Mouse (Mus musculus) right cerebral cortex, postnatal 10 days (tissue): ENCODE data around the gene Mlana.

Source experiments
- DNase-seq, 2 experiments: peaks; one replicate each; pipeline ENCODE4 v3.0.0; 2021; ENCODE audit warnings: low spot score in 2 of 2

Mlana gene

GRCm38 (mm10) chr19:29675562-29676078, 22.0 kb upstream of the Mlana start:
- DNase-seq, result no peak

DNA sequence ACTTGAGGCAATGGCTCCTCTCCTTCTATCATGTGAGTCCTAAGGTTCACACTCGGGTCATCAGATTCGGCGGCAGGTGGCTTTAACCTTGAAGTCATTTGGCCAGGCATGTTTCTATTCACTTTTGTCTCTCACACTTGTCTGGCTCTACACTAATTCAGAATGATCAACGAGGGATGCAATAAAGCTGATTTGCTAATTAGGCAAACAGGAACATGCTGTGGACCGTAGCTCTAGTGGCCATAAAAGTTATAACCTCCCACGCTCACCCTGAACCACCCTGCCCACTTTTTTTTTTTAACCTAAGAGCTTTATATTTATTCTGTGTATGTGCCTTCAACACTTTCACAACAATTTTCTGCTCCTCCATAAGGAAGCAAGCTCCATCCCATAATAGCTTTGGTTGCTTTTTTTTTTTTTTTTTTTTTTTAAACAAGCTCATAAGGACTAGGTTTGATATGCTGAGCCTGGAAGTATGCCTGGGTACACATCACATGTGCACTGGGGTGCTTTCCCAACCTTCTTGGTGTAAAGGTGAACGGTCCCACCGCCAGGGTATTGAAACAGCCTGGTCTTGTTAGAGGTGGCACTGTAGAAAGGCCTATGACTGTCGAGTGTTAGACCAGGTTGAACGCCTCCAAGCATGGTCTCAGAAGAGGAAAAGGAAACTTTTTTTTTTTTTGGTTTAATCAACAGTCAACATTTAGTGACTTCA, 21.0 kb upstream of the Mlana start:
- DNase-seq, result no peak

DNA sequence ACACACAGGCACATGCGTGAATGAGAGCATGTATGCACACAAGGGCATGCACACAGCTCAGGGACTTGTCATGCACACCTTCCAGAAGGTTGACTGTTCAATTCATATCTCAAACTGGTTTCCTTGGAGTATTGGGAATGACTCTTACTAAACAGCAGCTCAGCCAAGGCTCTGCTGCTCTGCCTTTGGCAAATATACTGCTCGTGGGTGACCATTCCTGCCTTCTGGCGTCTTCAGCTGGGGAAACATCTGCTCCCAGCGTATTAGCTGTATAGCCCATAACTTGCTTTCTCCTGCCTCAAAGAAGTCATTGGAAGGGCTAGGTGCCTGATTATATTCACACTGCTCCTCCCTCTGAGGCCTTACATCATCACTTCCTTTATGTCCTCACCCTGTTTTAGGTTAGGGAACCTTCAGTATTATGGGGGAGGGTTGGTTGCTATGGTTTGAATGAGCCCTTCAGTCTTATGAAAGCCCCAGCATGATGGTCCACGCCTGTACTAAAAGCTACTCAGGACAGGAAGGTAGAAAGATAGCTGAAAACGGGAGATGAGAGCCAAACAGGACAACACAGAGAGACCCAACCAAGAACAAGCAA, 19.3 kb upstream of the Mlana start:
- no peak for DNase-seq

- no peak for DNase-seq
These were observed 17.2 kb upstream of the Mlana start for GRCm38 (mm10) chr19:29680182-29681152.

GRCm38 (mm10) chr19:29683844-29684540, 13.6 kb upstream of the Mlana start:
- peak; percentile 80 to 88 for DNase-seq

GRCm38 (mm10) chr19:29695071-29695470, 2.6 kb upstream of the Mlana start:
- no peak for DNase-seq

DNA sequence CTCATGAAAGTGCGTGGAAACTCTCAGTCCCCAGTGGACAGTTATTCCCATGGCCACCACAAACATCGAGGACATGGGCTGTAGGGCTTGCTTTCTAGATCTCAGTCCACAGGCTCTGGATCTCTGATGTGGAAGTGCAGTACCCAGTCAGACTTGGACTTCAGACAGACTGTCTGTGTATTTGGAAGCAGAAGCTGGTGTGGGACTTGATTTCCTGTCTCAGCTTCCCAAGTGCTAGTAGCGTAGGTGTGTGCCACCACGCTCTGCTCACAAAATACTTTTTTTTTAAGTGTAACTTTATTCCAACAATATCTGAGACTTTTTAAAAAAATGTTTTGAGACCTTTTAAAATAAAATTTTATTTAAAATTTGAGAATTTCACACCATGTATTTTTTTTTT, 1.3 kb upstream of the Mlana start:
- no peak for DNase-seq

- no peak for DNase-seq
These were observed 784 bp upstream of the Mlana start for GRCm38 (mm10) chr19:29696840-29697239.

GRCm38 (mm10) chr19:29701707-29702106, 4.1 kb downstream of the Mlana start:
- DNase-seq, result no peak

- no peak for DNase-seq
These were observed 6.8 kb downstream of the Mlana start for GRCm38 (mm10) chr19:29704436-29704835.

DNA sequence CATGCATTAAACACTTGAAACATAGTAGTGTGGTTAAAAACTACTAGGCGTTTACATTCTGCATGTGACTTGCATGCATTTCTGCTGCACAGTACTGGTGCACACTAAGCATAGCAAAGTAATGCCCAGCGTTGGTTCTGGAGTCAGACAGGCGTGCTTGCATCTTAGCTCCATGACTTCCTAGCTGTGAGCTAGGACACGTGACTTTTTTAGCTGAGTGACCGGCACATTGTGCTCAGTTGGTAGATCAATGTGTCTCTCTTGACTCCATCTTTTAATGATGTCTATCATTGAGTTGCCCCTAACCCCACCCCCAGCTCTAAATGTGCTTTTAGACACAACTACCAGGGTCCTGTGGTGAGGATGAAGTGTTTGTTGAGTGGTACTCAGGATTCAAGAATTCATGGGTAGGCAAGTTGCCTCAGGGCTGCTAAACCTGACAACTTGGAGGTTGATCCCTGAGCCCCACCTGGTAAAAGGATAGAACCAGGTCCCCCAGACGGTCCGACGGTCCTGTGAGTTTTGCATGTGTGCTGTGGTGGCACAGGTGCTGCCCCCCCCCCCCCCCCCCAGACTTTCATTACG, 9.8 kb downstream of the Mlana start:
- no peak for DNase-seq

DNA sequence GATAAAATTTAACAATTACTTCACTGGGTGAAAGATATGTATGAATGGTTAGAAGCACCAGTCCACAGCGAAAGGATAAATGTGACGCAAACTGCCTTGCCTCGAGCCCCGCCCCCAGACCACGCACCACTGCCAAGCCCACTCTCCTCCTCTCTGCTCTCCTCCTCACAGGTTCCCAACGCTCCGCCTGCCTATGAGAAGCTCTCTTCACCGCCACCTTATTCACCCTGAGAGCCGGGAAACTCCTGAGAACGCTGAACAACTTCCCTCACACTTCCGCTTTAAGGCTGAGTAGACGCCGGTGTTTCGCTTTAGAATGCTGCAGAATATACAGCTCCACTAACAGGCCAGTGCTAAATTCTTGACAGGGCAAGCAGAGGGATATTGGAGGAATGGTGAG, 10.4 kb downstream of the Mlana start:
- no peak for DNase-seq

GRCm38 (mm10) chr19:29708461-29708860, 10.8 kb downstream of the Mlana start:
- no peak for DNase-seq

DNA sequence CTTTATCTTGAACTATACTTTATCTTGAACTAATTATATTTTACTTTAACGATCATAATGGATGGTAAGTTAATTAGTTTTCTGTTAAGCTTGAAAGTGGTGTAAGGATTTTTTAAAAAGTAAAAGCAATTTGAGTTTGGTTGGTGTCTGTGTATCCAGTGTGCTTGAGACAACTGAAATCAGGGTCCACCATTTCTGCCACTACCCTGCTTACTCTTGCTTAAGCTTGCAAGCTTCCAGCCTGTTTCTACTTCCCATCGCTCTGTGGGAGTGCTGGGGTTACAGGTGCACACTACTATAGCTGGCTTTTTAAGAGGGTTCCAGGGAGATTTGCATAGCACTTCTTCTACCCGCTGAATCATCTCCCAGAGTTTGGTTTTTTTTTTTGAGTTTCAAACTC, 11.8 kb downstream of the Mlana start:
- no peak for DNase-seq

- DNase-seq, result no peak
These were observed 15.8 kb downstream of the Mlana start for GRCm38 (mm10) chr19:29713451-29713850.

- DNase-seq, result no peak
These were observed 20.2 kb downstream of the Mlana start for GRCm38 (mm10) chr19:29717854-29718253.

DNA sequence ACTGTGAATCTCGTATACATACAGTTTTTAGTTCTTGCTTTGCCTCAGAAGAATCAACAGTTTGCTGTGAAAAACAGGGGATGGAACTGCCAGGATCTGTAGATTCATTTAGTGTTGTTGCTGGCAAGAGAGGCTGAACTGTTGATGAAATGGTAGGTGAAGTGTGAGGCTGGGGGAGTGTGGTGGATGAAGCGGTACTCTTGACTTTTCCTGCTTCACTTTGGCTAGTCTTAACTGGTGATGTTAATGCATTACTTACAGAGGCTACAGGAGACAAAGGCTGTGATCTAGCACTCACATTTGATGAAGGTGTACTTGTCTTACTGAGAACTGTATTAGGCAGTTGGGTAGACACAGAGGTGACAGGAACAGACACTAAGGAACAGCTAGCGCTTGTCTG, 20.9 kb downstream of the Mlana start:
- no peak for DNase-seq

- no peak for DNase-seq
These were observed 37.8 kb downstream of the Mlana start for GRCm38 (mm10) chr19:29735421-29735820.

DNA sequence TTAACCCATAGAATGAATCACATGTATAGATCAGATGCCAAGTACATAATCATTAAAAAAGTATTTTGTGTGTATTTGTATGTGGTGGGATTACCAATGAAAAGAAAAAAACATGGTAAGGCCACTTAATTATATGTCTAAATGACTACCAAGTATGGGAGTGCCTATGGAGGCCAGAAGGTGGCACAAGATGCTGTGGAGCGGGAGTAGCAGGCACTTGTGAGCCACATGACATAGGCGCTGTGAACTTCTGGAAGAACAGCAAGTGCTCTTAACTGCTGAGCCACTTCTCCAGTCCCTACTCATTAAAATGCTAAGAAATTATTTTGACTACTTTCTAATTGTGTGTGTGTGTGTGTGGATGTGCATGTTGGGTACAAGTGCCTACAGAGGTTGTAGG, 42.0 kb downstream of the Mlana start:
- DNase-seq, result no peak

DNA sequence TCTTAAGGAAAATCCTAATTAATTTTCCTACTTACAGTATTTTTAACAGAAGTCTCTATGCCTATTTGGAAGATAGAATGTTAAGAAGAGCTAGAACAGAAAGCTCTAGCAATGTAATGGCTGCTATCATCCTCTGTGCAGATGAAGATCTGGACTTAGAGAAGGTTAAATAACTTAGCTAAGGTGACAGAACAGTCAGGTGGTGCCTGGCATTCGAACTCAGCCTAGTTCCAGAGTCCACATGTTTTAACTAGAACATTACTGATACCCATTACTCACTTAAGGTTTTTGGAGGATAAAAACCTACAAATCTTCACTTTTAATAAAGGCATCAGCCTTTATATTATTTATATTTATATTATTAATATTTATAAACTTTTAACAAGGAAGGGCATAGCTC, 43.0 kb downstream of the Mlana start:
- no peak for DNase-seq

- no peak for DNase-seq
These were observed 45.9 kb downstream of the Mlana start for GRCm38 (mm10) chr19:29743531-29743930.
